Comparison of ENCODE assay signal across 8 mouse cellular contexts in the genomic region with DNA sequence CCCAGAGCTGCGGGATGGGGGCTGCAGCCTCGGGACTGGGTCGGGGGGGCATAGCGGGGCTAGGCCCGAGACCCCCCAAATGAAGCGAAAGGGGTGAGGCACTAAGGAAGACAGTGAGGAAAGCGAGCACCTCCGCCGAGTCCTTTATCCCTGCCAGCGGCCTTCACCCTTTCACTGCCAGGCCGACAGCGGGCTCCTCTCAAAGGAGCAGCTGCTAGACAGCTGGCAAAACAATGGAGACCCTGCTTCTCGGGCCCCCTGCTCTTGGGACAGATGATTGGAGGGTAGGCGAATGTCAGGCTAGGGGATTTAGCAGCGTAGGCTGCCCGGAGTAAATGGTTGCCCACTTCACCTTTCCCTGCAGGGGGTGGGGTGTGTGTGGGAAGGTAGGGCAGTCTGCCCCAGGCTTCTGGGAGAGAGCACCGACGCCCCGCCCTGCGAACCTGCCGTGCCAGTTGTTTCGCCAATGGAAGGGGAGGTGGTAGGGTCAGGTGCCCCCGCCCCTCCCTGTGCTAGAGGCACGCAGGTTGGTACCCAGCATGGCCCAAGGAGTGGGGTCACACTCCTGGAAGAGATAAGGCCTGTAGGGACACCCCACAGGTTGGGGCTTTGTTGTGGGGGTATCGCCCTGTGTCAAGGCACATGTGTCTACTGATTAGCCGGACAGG. TPM values are rescaled to one million over a fixed set of nuclear protein-coding genes. Genes with fewer than 3 reads are reported as not detected.
DNase-seq lines count a peak whose midpoint lies in the region; ATAC-seq and TF ChIP-seq lines count a peak whose summit lies in the region.
"Had no signal": no experiment of that assay in that cellular context is flagged by ENCODE, and none has a peak within 500 bp of the region (broad histone marks: within the 10 kb centered on the region; RNA-seq: fewer than 3 reads in every experiment).

No protein-coding gene starts in this region.

- intact Hi-C loops in heart, postnatal 14 days (cut with DNase I): loop anchor here (1.0 to 2.0 kb wide), 3 partner anchors 27 to 51 kb away; no protein-coding TSS in a partner anchor

- H3K9ac ChIP-seq in embryonic facial prominence, embryonic 13.5 days: peak overlapping the region; percentile 95

- no peaks in the 10 kb centered on the region for H3K9me3 ChIP-seq in E14TG2a.4 (ENCODE audit: low read length)
- H3K9me3 ChIP-seq in embryonic facial prominence, embryonic 13.5 days: no peaks in the 10 kb centered on the region

- WGBS in embryonic facial prominence, embryonic 13.5 days: 4% methylated on average over 26 of the region's 26 CpGs

- peaks cover 20% of the 10 kb centered on the region for H3K27me3 ChIP-seq in E14TG2a.4 (ENCODE audit: insufficient read depth, low read length)
- H3K27me3 ChIP-seq in embryonic facial prominence, embryonic 13.5 days: peaks cover 7% of the 10 kb centered on the region; the same call in 1 of the 2 replicates

- peak; percentile 11; the same call in 1 of the 2 replicates for ATAC-seq in embryonic facial prominence, embryonic 13.5 days (ENCODE audit: insufficient number of reproducible peaks, insufficient read depth, low FRiP score, low TSS enrichment, low read depth)

- H3K36me3 ChIP-seq in E14TG2a.4 (ENCODE audit: insufficient read depth, low read length): no peaks in the 10 kb centered on the region
- H3K36me3 ChIP-seq in embryonic facial prominence, embryonic 13.5 days: no peaks in the 10 kb centered on the region

- DNase-seq in ZHBTc4 (ENCODE audit: low read depth, low spot score): peak; percentile 64
- DNase-seq in heart, postnatal 14 days: peak; percentile 52 to 53
- DNase-seq in layer of hippocampus, postnatal 25 days (ENCODE audit: extremely low spot score in 1 of 2, low spot score in 1 of 2): peak; percentile 17 to 35
- DNase-seq in lung, postnatal 36 days: peak; percentile 90
- peak; percentile 40 for DNase-seq in right cerebral cortex, postnatal 4 days

- H3K4me3 ChIP-seq in E14TG2a.4 (replicated peaks; ENCODE audit: low read length): peak overlapping the region; percentile 96
- H3K4me3 ChIP-seq in embryonic facial prominence, embryonic 13.5 days: peak overlapping the region; percentile 91

- H3K27ac ChIP-seq in embryonic facial prominence, embryonic 13.5 days: peak overlapping the region; percentile 84

- TF ChIP-seq CTCF in E14TG2a.4 (conservative IDR thresholded peaks at IDR 0.05; ENCODE audit: low read length): no peak

- H3K4me2 ChIP-seq in embryonic facial prominence, embryonic 13.5 days: peak overlapping the region; percentile 90

- peaks cover 43% of the 10 kb centered on the region for H3K4me1 ChIP-seq in E14TG2a.4 (replicated peaks; ENCODE audit: low read depth, low read length)
- peaks cover 37% of the 10 kb centered on the region for H3K4me1 ChIP-seq in embryonic facial prominence, embryonic 13.5 days

RNA-seq across cellular contexts. Expression of a gene that starts 0.8 kb away (rescaled TPM):
- 28.4 and 34.0 TPM in 2 replicates for polyA plus RNA-seq in embryonic facial prominence, embryonic 13.5 days (2015; fragmentation: Nextera tagmentation; extraction: Ambion mirVana)
- total RNA-seq in heart, postnatal 14 days (2021): 100 to 1,000 TPM; 252 to 259 TPM
- total RNA-seq in layer of hippocampus, postnatal 25 days (2021): 100 to 1,000 TPM; 136 to 158 TPM

RNA-seq across cellular contexts. Expression of a gene that starts 23.7 kb away (rescaled TPM):
- polyA plus RNA-seq in embryonic facial prominence, embryonic 13.5 days (2015; fragmentation: Nextera tagmentation; extraction: Ambion mirVana): 1.8 TPM in 2 replicates
- total RNA-seq in heart, postnatal 14 days (2021): not detected
- not detected for total RNA-seq in layer of hippocampus, postnatal 25 days (2021)
- total RNA-seq: left cerebral cortex, postnatal 10 days had no signal

RNA-seq across cellular contexts. Expression of a gene that starts 38.7 kb away (rescaled TPM):
- polyA plus RNA-seq in embryonic facial prominence, embryonic 13.5 days (2015; fragmentation: Nextera tagmentation; extraction: Ambion mirVana): 1.1 TPM in 1 of 2 replicates, not detected in the other
- total RNA-seq in heart, postnatal 14 days (2021): not detected
- not detected for total RNA-seq in layer of hippocampus, postnatal 25 days (2021)
- total RNA-seq: left cerebral cortex, postnatal 10 days had no signal

Comparison
In these comparisons a context has a peak if more than half of its experiments do, and no peak if none do; other contexts are left out.
1. Peak in every context shown above with its lines: DNase-seq, ATAC-seq, H3K4me3 ChIP-seq and H3K27ac ChIP-seq.
2. DNase-seq: peak in every context shown above with its lines; median percentile 90 in lung, postnatal 36 days; 64 in ZHBTc4; 52 in heart, postnatal 14 days; 40 in right cerebral cortex, postnatal 4 days; 26 in layer of hippocampus, postnatal 25 days.